Mouse (Mus musculus) hindbrain, embryonic 15.5 days (tissue): ENCODE results near the gene Negr1. TPM values are rescaled to one million over a fixed set of nuclear protein-coding genes. Genes with fewer than 3 reads are reported as not detected.

ENCODE experiments used
- ATAC-seq: fragments of 200-750 bp; cut with Nextera tagmentation; 2 replicates; pipeline ENCODE4 v1.8.0; 2017; ENCODE audit warnings: low read depth, moderate number of reproducible peaks, moderate TSS enrichment; ENCODE audit not compliant: low FRiP score
- H3K27ac ChIP-seq: fragments of 300-500 bp; sonication (generic); replicated peaks from 2 replicates; pipeline ENCODE4 v1.5.1; 2015; ENCODE audit warnings: mild to moderate bottlenecking, inconsistent platforms
- H3K27me3 ChIP-seq: fragments of 300-500 bp; sonication (generic); 2 replicates; pipeline ENCODE4 v1.6.1; 2015; ENCODE audit warnings: control low read depth, inconsistent platforms
- H3K36me3 ChIP-seq: fragments of 300-500 bp; sonication (generic); 2 replicates; pipeline ENCODE4 v1.6.1; 2015; ENCODE audit warnings: control low read depth, inconsistent platforms
- H3K4me1 ChIP-seq: fragments of 300-500 bp; sonication (generic); replicated peaks from 2 replicates; pipeline ENCODE4 v1.6.1; 2015; ENCODE audit warnings: control low read depth, inconsistent platforms
- H3K4me2 ChIP-seq: fragments of 300-500 bp; sonication (generic); 2 replicates; pipeline ENCODE4 v1.6.1; 2015; ENCODE audit warnings: moderate library complexity, mild to moderate bottlenecking, inconsistent platforms
- H3K4me3 ChIP-seq: fragments of 300-500 bp; sonication (generic); 2 replicates; pipeline ENCODE4 v1.5.1; 2015; ENCODE audit warnings: mild to moderate bottlenecking, inconsistent platforms
- H3K9ac ChIP-seq: fragments of 300-500 bp; sonication (generic); 2 replicates; pipeline ENCODE4 v1.6.1; 2015; ENCODE audit warnings: inconsistent platforms
- H3K9me3 ChIP-seq: fragments of 300-500 bp; sonication (generic); 2 replicates; pipeline ENCODE4 v1.6.1; 2016; ENCODE audit warnings: control low read depth, inconsistent platforms
- WGBS: fragments of 180-500 bp; shearing (Covaris S2); methylation state at CpG from one replicate; pipeline ENCODE4 v1.1.7; 2015; 5-methylcytosine and 5-hydroxymethylcytosine counted together
- polyA plus RNA-seq: library from polyadenylated mRNA; unstranded; fragments of >200 nt; fragmentation: Nextera tagmentation; extraction: Ambion mirVana; gene quantifications from 2 replicates; pipeline ENCODE4 v1.2.1, GENCODE M21; 2015

Gene Negr1
- polyA plus RNA-seq, 1 experiment from 2014 or later, result 53.7 TPM

DNA sequence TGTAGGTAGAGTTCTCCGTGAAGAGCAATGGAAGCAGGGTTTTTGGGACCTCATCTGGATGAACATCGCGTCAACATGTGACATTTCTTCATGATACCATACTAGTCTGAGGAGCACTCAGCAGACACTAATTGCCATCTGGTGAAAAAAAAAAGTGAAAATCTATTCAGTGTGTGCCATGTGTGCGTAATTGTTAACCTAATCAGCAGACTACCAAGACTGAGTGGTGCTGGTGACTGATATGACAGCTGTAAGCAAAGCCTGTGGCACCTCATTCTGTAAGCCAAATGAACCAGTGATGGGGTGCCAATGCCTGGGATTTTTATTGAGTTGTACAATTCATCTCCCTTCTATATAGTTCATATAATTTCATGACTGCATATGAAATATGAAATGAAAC, 29.0 kb downstream of the Negr1 start:
- Histone ChIP-seq H3K9ac (no peak overlapping the region), H3K27ac (no peak overlapping the region), H3K4me3 (no peak overlapping the region), H3K36me3 (no peaks in the 10 kb centered on the region), H3K4me1 (no peaks in the 10 kb centered on the region), H3K27me3 (no peaks in the 10 kb centered on the region), H3K9me3 (no peaks in the 10 kb centered on the region), H3K4me2 (no peak overlapping the region)
- ATAC-seq, result no peak
- WGBS, result 85% methylated on average over 4 of the region's 4 CpGs

DNA sequence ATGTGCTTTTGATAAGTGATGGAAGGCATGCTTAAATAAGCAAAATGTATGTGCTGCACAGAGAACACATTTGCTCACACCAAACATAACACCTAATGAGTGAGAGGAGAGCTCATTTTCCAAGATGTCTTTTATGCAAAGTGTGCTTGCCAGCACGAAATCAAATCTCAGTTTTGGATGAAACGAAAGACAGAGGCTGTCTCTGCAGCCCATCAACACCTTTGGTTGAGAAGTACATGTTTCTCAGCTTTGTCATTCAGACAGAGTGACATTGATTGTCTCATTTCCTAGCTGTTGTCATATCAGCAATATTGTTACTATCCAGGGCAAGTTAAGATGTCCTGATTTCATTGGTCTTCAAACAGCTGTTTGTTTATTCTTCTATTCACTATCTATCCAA, 29.5 kb downstream of the Negr1 start:
- Histone ChIP-seq H3K4me2 (no peak overlapping the region), H3K27me3 (no peaks in the 10 kb centered on the region), H3K4me3 (no peak overlapping the region), H3K4me1 (no peaks in the 10 kb centered on the region), H3K9me3 (no peaks in the 10 kb centered on the region), H3K27ac (no peak overlapping the region), H3K36me3 (no peaks in the 10 kb centered on the region), H3K9ac (no peak overlapping the region)
- no peak for ATAC-seq
- WGBS, result 87% methylated on average over 2 of the region's 2 CpGs

DNA sequence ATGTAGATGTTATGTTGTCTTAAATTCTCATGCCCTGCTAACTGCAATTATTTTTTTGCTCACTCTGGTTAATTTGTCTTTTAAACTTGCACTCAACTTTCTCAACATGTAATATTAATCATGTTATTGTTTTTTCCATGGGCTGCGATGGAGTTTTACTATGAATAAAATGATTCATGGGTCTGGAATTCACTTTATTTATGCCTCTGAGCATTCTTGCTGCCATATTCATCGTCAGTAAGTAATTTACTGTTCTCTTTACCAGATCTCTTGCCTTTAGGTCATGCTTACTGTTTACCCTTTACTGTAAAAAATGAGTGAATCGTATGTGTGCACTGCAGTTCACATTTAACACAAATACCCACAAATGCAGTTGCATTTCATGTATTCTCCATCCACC, 45.3 kb downstream of the Negr1 start:
- Histone ChIP-seq H3K9ac (no peak overlapping the region), H3K4me1 (no peaks in the 10 kb centered on the region), H3K36me3 (no peaks in the 10 kb centered on the region), H3K27me3 (no peaks in the 10 kb centered on the region), H3K4me2 (no peak overlapping the region), H3K4me3 (no peak overlapping the region), H3K27ac (no peak overlapping the region), H3K9me3 (no peaks in the 10 kb centered on the region)
- WGBS, result 76% methylated on average over 3 of the region's 3 CpGs
- ATAC-seq, result no peak

DNA sequence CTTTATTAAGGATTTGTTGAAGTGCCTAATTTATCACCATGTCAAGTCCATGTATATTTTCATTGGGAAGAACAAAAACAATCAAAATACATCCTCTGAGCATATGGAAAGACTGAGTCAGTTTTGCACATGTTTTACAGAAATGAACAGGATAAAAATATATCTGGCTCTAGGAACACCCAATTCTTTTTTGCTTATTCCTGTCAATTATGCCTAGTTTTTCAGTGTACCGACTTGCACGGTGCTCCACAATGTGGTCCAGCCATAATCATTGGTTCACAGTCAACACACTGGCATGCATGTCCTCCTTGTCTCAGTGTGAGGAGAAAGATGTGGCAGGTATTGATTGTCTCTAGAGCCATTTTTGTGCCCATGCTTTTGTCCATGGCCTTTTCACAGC, 58.3 kb downstream of the Negr1 start:
- no peaks in the 10 kb centered on the region for H3K36me3 ChIP-seq
- no peaks in the 10 kb centered on the region for H3K4me1 ChIP-seq
- no peak overlapping the region for H3K27ac ChIP-seq
- no peaks in the 10 kb centered on the region for H3K9me3 ChIP-seq
- no peak overlapping the region for H3K4me2 ChIP-seq
- H3K4me3 ChIP-seq, result no peak overlapping the region
- no peak overlapping the region for H3K9ac ChIP-seq
- 98% methylated on average over 2 of the region's 2 CpGs for WGBS
- H3K27me3 ChIP-seq, result no peaks in the 10 kb centered on the region
- no peak for ATAC-seq

DNA sequence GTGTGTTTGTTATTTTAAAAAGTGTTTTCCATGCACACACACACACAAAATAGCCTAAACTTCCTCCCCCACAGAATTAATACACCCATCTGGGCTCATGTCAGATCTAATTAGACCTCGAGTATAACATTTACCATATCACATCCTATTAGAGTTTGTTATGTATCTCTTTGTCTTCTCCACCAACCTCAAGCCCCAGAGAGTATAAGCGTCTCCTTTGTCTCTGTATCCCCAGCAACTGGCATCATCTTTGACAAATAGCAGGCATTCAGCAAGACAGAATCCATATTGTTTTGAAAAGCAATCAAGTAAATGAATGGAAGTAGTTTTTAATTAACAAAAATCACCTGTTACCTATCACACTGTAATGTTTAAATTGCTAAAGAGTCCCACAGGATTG, 67.0 kb downstream of the Negr1 start:
- Histone ChIP-seq H3K4me1 (no peaks in the 10 kb centered on the region), H3K27me3 (no peaks in the 10 kb centered on the region), H3K9ac (no peak overlapping the region), H3K4me2 (no peak overlapping the region), H3K27ac (no peak overlapping the region), H3K4me3 (no peak overlapping the region), H3K36me3 (no peaks in the 10 kb centered on the region), H3K9me3 (no peaks in the 10 kb centered on the region)
- 32% methylated on average over 2 of the region's 2 CpGs for WGBS
- ATAC-seq, result no peak

DNA sequence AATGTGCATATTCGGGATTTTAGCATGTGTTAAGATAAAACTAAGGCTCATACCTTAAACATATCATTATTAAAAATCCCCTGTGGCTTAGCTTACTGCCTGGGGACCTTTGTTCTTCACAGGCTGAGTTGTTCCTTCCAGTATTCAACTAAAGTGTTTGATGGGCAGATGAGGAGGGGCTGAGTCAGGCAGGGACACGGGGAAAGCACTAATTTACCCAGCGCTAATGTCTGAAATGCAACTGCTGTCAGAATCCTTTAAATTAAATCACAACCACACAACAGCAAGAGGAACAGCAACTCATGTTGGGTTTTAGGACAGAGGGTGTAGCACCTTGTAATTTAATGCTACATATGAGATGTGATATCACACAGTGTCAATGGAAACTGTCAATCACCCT, 71.3 kb downstream of the Negr1 start:
- no peak for ATAC-seq
- Histone ChIP-seq H3K9me3 (no peaks in the 10 kb centered on the region), H3K27ac (no peak overlapping the region), H3K4me1 (no peaks in the 10 kb centered on the region), H3K27me3 (no peaks in the 10 kb centered on the region), H3K4me2 (no peak overlapping the region), H3K9ac (no peak overlapping the region), H3K4me3 (no peak overlapping the region), H3K36me3 (no peaks in the 10 kb centered on the region)
- whole genome bisulfite sequencing, result 29% methylated on average over 3 of the region's 3 CpGs

DNA sequence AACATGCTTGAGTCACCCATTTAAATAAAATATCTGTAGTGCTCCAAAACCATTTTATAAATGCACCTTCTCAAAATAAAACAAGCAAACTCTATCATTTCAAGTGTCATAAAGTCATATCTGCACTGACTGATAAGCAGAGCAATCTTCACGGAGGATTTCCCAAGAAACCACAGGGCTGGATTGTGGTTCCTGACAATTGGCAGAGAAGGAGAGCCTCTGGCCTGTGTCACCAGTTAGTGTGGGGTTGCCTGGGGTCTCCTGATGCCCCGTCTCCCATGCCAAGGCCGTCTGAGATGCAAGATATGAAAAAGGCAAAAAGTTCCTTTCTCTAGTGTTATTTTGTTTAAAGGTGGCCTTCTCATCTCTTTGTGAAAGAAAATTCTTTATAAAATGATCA, 77.8 kb downstream of the Negr1 start:
- 71% methylated on average over 3 of the region's 3 CpGs for WGBS

DNA sequence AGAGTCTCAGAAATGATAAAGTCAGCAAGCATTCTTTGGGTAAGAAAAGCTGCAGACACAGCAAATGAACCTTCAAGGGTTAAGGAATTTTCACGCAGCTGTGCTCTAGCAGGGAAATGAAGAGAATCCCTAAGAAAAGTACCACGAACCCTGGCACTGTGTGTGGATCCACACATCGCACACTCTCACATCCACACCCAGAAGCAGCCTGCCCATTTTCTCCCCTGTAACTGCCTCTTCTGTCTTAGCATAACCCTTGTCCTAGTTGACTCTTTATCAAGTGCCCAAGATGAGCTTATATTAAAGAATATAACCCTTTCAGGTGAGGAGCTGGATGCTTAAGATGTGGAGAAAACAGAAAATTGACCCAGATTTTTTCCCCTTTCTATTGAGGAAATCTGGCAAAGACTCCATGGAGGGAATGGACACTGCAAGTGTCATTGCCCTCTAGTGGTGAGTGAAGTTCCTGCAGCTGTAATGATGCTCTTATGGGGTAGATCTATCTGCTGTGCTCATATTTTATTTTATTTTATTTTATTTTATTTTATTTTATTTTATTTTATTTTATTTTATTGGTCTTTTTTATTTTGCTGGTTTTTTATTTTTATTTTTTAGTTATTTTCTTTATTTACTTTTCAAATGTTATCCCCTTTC, 82.2 kb downstream of the Negr1 start:
- no peak for ATAC-seq
- no peaks in the 10 kb centered on the region for H3K4me1 ChIP-seq
- WGBS, result 89% methylated on average over 3 of the region's 3 CpGs

More for the DNA sequence above, 77.8 kb downstream of the Negr1 start:
- Histone ChIP-seq H3K36me3 (no peaks in the 10 kb centered on the region), H3K27ac (no peak overlapping the region), H3K9ac (no peak overlapping the region), H3K4me1 (no peaks in the 10 kb centered on the region), H3K9me3 (no peaks in the 10 kb centered on the region), H3K4me2 (no peak overlapping the region), H3K27me3 (no peaks in the 10 kb centered on the region), H3K4me3 (no peak overlapping the region)
- no peak for ATAC-seq

DNA sequence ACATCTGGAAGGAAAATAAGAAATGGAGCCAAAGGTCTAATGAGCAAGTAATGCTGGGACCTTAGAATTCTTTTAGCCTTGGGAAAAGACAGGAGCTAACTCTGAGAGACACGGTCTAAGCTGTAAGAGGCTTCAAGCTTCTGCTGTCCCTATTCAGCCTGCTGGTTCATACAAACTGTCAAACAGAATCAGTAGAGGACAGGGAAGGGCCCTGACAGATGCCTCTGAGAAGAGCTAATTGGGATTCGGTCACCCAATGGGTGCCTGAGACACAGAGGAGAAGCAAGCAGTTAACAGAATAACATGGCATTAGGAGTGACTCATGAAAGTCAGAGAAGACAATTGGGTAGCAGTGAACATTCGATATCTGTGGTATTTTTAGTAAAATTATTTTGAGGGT, 86.8 kb downstream of the Negr1 start:
- Histone ChIP-seq H3K27ac (no peak overlapping the region), H3K9me3 (no peaks in the 10 kb centered on the region), H3K4me3 (no peak overlapping the region), H3K27me3 (no peaks in the 10 kb centered on the region), H3K36me3 (no peaks in the 10 kb centered on the region), H3K4me1 (no peaks in the 10 kb centered on the region), H3K4me2 (no peak overlapping the region), H3K9ac (no peak overlapping the region)
- ATAC-seq, result no peak
- WGBS, result 82% methylated on average over 3 of the region's 3 CpGs

More for the DNA sequence above, 82.2 kb downstream of the Negr1 start:
- no peak overlapping the region for H3K4me2 ChIP-seq
- no peak overlapping the region for H3K27ac ChIP-seq
- no peaks in the 10 kb centered on the region for H3K27me3 ChIP-seq
- H3K9ac ChIP-seq, result no peak overlapping the region
- no peaks in the 10 kb centered on the region for H3K36me3 ChIP-seq
- no peak overlapping the region for H3K4me3 ChIP-seq
- no peaks in the 10 kb centered on the region for H3K9me3 ChIP-seq

DNA sequence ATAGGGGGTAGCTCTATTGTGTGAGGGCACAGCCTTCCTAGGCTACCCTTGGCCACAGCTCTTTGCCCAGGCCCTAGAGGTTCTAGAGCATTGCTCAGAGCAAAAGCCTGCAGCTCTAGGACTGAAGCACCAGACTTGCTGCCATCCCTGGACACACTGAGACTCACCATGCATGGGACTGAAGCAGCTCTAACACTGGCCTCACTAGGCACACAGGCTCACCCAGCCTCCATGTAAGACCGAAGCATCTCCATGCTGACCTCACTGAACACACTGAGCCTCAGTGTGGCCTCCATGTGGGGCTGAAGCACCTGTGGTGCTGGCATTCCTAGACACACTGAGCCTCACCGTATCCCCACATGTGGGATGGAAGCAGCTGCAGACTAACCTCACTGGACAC, 101.0 kb downstream of the Negr1 start:
- H3K27ac ChIP-seq, result no peak overlapping the region
- ATAC-seq, result no peak; the same call in 1 of the 2 replicates
- no peak overlapping the region for H3K4me3 ChIP-seq
- H3K4me2 ChIP-seq, result no peak overlapping the region
- no peaks in the 10 kb centered on the region for H3K4me1 ChIP-seq
- no peaks in the 10 kb centered on the region for H3K9me3 ChIP-seq
- no peaks in the 10 kb centered on the region for H3K36me3 ChIP-seq
- H3K9ac ChIP-seq, result no peak overlapping the region
- WGBS, result 86% methylated on average over 2 of the region's 2 CpGs
- no peaks in the 10 kb centered on the region for H3K27me3 ChIP-seq

DNA sequence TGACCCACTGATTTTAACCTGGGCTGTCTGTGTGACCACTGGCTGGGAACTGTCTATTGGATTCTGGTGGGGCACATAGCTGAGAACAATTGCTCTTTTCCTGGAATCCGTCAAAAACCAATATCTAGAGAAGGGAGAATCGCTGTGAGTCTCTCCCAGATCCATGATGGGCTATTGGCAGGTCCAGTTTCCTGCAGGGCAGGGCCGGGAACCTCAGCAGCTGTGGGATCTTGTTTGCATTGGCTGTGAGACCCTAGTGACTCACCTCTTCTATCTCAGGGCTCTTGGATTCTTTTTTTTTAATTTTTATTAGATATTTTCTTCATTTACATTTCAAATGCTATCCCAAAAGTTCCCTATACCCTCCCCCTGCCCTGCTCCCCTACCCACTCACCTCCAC, 111.0 kb downstream of the Negr1 start:
- no peak overlapping the region for H3K27ac ChIP-seq
- no peak overlapping the region for H3K4me2 ChIP-seq
- 79% methylated on average over 3 of the region's 3 CpGs for WGBS
- H3K4me1 ChIP-seq, result no peaks in the 10 kb centered on the region
- no peak overlapping the region for H3K9ac ChIP-seq
- H3K36me3 ChIP-seq, result no peaks in the 10 kb centered on the region
- H3K4me3 ChIP-seq, result no peak overlapping the region
- ATAC-seq, result no peak
- no peaks in the 10 kb centered on the region for H3K27me3 ChIP-seq
- no peaks in the 10 kb centered on the region for H3K9me3 ChIP-seq

DNA sequence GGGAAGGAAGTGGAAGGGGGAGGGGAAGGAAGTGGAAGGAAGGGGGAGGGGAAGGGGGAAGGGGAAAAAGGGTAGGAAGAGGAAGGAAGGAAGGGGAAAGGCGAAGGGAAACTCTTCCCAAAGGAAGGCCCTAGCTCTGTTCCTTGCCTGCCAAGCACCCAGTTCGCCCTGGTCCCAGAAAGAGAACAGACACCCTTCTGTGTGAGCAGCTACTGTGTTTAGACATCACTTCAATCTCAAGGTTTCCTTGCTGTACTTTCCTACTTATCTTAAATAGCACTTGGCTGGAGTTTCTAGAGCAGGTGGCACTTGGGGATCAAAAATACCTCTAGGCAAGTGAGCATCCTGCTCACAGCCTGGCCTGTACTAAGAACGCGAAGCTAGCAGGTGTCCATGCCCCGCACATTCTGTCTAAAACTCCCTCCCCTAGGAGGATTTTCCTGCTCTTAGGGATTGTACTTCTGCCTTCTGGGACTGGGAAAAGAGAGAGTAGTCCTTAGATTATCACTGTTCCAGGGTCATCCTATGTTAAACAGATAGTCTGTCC, 128.5 kb downstream of the Negr1 start:
- no peak for ATAC-seq
- Histone ChIP-seq H3K27ac (no peak overlapping the region), H3K9me3 (no peaks in the 10 kb centered on the region), H3K4me2 (no peak overlapping the region), H3K4me3 (no peak overlapping the region), H3K27me3 (no peaks in the 10 kb centered on the region), H3K9ac (no peak overlapping the region), H3K36me3 (no peaks in the 10 kb centered on the region), H3K4me1 (no peaks in the 10 kb centered on the region)
- 90% methylated on average over 5 of the region's 5 CpGs for WGBS

DNA sequence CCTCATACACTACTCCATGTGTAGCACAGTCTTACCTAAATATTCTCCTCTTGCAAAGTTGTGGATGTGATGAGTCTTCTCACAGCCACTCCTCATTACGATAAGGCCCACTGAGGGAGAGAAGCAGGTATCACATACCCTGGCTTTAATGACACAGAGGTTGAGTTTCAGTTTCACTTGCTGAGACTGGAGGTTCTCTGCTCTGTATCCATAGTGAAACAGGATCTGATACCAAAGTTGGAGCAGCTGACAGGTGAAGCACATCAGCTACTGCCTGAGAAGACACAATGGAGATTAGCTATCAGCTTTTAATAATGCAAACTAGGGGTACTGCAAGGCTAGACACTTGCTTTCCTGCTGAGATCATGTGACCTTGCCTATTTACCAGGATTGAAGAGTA, 137.1 kb downstream of the Negr1 start:
- Histone ChIP-seq H3K4me3 (no peak overlapping the region), H3K4me2 (no peak overlapping the region), H3K36me3 (no peaks in the 10 kb centered on the region), H3K9ac (no peak overlapping the region), H3K9me3 (no peaks in the 10 kb centered on the region), H3K27ac (no peak overlapping the region), H3K4me1 (no peaks in the 10 kb centered on the region), H3K27me3 (no peaks in the 10 kb centered on the region)
- no peak for ATAC-seq
- WGBS, result 88% methylated on average over 1 of the region's 1 CpGs
